Mouse (Mus musculus) liver, embryonic 16.5 days (tissue): ENCODE measurements around the gene Hdac5. TPM values are rescaled to one million over a fixed set of nuclear protein-coding genes. Genes with fewer than 3 reads are reported as not detected.

ENCODE experiments used
- ATAC-seq: fragments of 200-750 bp; cut with Nextera tagmentation; 2 replicates; pipeline ENCODE4 v1.8.0; 2017; ENCODE audit warnings: low read depth, mild to moderate bottlenecking, moderate number of reproducible peaks, moderate library complexity
- H3K27ac ChIP-seq: fragments of 300-500 bp; sonication (generic); 2 replicates; pipeline ENCODE4 v1.5.1; 2014; ENCODE audit warnings: mild to moderate bottlenecking, low read length
- H3K27me3 ChIP-seq: fragments of 300-500 bp; sonication (generic); 2 replicates; pipeline ENCODE4 v1.6.1; 2014; ENCODE audit warnings: low read depth, low read length, mixed read lengths; ENCODE audit not compliant: control insufficient read depth, insufficient read depth
- H3K36me3 ChIP-seq: fragments of 300-500 bp; sonication (generic); 2 replicates; pipeline ENCODE4 v1.6.1; 2014; ENCODE audit warnings: mild to moderate bottlenecking; ENCODE audit not compliant: control insufficient read depth, insufficient read depth
- H3K4me1 ChIP-seq: fragments of 300-500 bp; sonication (generic); 2 replicates; pipeline ENCODE4 v1.6.1; 2014; ENCODE audit warnings: low read depth, low read length, mixed read lengths; ENCODE audit not compliant: control insufficient read depth
- H3K4me2 ChIP-seq: fragments of 300-500 bp; sonication (generic); 2 replicates; pipeline ENCODE4 v1.6.1; 2014; ENCODE audit warnings: low read depth, low read length, mixed read lengths
- H3K4me3 ChIP-seq: fragments of 300-500 bp; sonication (generic); 2 replicates; pipeline ENCODE4 v1.5.1; 2014; ENCODE audit warnings: low read depth, mild to moderate bottlenecking, low read length
- H3K9ac ChIP-seq: fragments of 300-500 bp; sonication (generic); 2 replicates; pipeline ENCODE4 v1.6.1; 2014; ENCODE audit warnings: low read depth, low read length
- H3K9me3 ChIP-seq: fragments of 300-500 bp; sonication (generic); replicated peaks from 2 replicates; pipeline ENCODE4 v1.6.1; 2016; ENCODE audit warnings: low read length; ENCODE audit not compliant: control insufficient read depth
- WGBS: fragments of 180-500 bp; shearing (Covaris S2); extraction: QIAGEN DNeasy Blood & Tissue Kit; methylation state at CpG from one replicate; pipeline ENCODE4 v1.1.7; 2014; ENCODE audit not compliant: insufficient replicate concordance; 5-methylcytosine and 5-hydroxymethylcytosine counted together
- polyA plus RNA-seq: library from polyadenylated mRNA; unstranded; fragments of >200 nt; fragmentation: Nextera tagmentation; extraction: Ambion mirVana; gene quantifications from 2 replicates; pipeline ENCODE4 v1.2.1, GENCODE M21; 2015

Gene Hdac5
- polyA plus RNA-seq, 1 experiment from 2014 or later: 20.4 TPM

DNA sequence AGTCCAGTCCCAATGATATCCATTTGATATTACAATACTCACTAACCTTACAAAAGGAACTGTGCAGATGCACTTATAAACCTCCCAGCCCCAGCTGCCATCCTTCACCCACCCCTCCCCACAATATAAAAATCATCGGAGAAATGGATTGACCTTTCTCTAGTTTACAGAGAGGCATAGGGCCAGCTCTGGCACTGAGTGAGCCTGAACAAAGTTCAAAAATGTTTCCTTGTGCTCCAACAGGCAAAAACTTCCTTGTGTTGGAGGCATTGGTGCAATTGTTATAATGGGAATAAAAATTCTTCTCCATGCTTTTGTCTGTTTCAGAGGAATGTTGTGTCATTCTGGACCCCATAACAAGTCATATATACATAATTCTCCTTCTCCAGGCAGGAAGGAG is 43.7 kb downstream of the Hdac5 start:
- Histone ChIP-seq H3K27ac (no peak overlapping the region), H3K4me1 (peaks cover 36% of the 10 kb centered on the region)

GRCm38 (mm10) chr11:102185677-102186076 is 44.3 kb downstream of the Hdac5 start:
- no peak overlapping the region for H3K9ac ChIP-seq
- H3K4me3 ChIP-seq: peak overlapping the region; percentile 91
- no peak for ATAC-seq
- H3K4me1 ChIP-seq: peaks cover 31% of the 10 kb centered on the region
- H3K4me2 ChIP-seq: peak overlapping the region; percentile 86
- H3K27me3 ChIP-seq: no peaks in the 10 kb centered on the region
- no peaks in the 10 kb centered on the region for H3K9me3 ChIP-seq
- WGBS: 42% methylated on average over 3 of the region's 3 CpGs
- peaks cover 8% of the 10 kb centered on the region; the same call in 1 of the 2 replicates for H3K36me3 ChIP-seq
- no peak overlapping the region for H3K27ac ChIP-seq

More for the DNA sequence above, 43.7 kb downstream of the Hdac5 start:
- no peak overlapping the region for H3K4me2 ChIP-seq
- H3K9ac ChIP-seq: no peak overlapping the region
- H3K36me3 ChIP-seq: peaks cover 6% of the 10 kb centered on the region; the same call in 1 of the 2 replicates
- H3K4me3 ChIP-seq: no peak overlapping the region
- no peak for ATAC-seq
- H3K9me3 ChIP-seq: no peaks in the 10 kb centered on the region
- 61% methylated on average over 1 of the region's 1 CpGs for WGBS
- H3K27me3 ChIP-seq: no peaks in the 10 kb centered on the region

DNA sequence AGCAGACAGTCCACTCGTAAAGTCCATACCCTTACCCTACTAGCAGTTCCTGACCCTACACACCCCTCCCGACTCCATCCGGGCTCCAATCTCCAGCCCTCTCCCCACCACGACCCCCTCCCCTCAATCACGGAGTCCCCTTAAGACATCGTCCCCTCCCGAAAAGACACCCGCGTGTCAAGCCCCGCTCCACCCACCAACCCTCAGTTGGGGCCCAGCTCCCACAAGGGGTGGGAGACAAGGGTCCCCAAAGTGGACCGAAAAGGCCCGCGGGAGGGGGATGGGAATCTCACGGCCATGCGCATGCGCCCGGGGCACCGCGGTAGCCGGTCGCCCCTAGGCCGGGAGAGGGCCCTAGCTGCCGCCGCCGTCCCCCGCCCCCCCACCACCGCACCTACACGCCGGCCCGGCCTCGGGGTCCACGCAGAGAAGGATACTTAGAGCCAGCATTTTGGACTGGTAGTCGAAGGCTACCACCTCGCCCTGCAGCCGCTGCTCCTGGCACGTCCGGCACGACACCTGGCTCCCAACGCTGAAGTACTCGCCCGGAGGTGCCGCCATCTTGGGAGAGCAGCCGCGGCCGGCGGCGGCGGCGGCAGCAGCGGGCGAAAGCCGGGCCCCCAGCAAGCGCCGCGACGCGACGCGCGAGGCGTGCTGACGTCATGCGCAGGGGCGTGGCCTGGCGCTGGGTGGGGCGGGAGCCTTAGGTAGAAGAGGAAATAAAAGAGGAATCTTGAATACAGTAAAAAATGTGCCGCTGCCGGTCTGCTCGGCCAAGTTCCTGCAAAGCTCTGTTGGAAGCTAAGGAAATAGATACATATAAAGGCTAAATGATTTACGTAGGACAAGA is 45.1 kb downstream of the Hdac5 start, which contains the start of gene Lsm12:
TSS of gene Lsm12 (minus strand) at position 651 of the 850 bp plus-strand sequence.
- peak; percentile 86 for ATAC-seq
- Histone ChIP-seq H3K9ac (peak within 1 kb of the TSS; percentile 94), H3K9me3 (no peaks in the 10 kb centered on the region), H3K4me3 (peak within 1 kb of the TSS; percentile 91), H3K27me3 (no peaks in the 10 kb centered on the region), H3K4me2 (peak within 1 kb of the TSS; percentile 86), H3K36me3 (peaks cover 8% of the 10 kb centered on the region; the same call in 1 of the 2 replicates), H3K27ac (peak within 1 kb of the TSS; percentile 90), H3K4me1 (peaks cover 23% of the 10 kb centered on the region)
- WGBS: under 1% methylated on average over 70 of the region's 70 CpGs

DNA sequence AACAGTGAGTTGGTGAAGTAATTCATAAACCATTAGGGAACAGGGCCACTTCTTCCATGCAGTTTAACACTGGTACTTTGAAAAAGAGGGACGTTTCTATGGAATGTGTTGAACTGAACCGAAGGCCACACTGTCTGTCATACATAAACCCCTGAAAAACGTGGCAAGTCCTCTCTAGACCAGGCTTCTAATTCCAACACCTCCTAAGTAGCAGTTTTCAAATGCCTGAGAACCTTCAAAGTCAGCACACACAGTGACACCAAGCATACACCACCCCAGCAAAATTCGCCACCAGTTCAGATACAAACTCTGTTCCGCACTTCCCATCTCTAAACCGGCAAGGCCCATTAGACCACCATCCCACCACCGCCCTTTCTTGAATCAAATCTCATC is 45.7 kb downstream of the Hdac5 start:
- H3K27ac ChIP-seq: peak overlapping the region; percentile 90
- 5% methylated on average over 7 of the region's 7 CpGs for WGBS
- H3K4me3 ChIP-seq: peak overlapping the region; percentile 91
- peaks cover 10% of the 10 kb centered on the region for H3K36me3 ChIP-seq
- H3K4me1 ChIP-seq: peaks cover 17% of the 10 kb centered on the region
- ATAC-seq: no peak
- no peaks in the 10 kb centered on the region for H3K27me3 ChIP-seq
- H3K9ac ChIP-seq: peak overlapping the region; percentile 94
- no peaks in the 10 kb centered on the region for H3K9me3 ChIP-seq
- peak overlapping the region; percentile 86 for H3K4me2 ChIP-seq

DNA sequence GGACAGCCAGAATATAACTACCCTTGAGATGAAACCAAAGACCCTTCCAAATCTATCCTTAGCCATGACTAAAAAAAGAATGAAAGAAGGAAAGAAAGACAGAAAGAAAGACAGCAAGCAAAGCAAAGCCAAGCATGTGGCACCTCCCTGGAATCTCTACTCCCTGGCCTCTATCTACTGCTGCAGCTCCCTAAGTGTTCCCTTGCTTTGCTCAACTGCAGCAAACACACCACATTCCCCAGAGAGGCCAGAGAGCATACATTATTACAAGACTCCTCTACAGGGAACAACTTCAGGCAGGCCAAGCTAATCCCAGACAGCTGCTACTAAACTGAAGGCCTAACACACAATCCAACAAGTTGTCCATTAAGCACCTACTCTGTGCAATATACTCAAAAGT is 50.1 kb downstream of the Hdac5 start:
- H3K27me3 ChIP-seq: no peaks in the 10 kb centered on the region
- no peak overlapping the region for H3K9ac ChIP-seq
- peaks cover 11% of the 10 kb centered on the region for H3K36me3 ChIP-seq
- no peak for ATAC-seq
- H3K4me2 ChIP-seq: no peak overlapping the region
- peaks cover 11% of the 10 kb centered on the region for H3K4me1 ChIP-seq
- H3K9me3 ChIP-seq: no peaks in the 10 kb centered on the region
- no peak overlapping the region for H3K27ac ChIP-seq
- no peak overlapping the region for H3K4me3 ChIP-seq

DNA sequence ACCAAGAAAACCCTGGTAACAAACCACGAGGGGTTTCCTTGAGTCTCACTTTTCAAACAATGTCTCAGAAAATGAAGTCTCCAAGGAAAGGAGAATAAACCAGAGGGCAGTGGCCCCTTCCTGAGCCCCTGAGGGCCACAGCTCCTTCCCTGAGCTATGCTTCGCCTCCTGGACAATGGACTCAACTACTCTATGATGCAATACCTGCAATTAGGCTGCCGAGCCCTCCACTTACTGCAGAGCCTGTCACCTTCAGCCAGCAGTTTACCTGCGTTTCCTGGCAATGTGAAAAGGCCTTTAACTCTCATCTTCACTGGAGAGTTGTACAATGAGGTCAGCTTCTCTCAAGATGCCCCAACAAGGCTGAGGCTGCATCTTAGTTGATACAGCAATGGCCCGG is 61.3 kb downstream of the Hdac5 start:
- Histone ChIP-seq H3K4me2 (no peak overlapping the region), H3K4me1 (peaks cover 13% of the 10 kb centered on the region), H3K9me3 (no peaks in the 10 kb centered on the region), H3K9ac (no peak overlapping the region), H3K36me3 (peaks cover 11% of the 10 kb centered on the region), H3K27me3 (no peaks in the 10 kb centered on the region), H3K4me3 (no peak overlapping the region), H3K27ac (no peak overlapping the region)
- 63% methylated on average over 5 of the region's 5 CpGs for WGBS
- 0 out of 2 replicates have a peak, but pooled peaks have one; percentile 41 for ATAC-seq

DNA sequence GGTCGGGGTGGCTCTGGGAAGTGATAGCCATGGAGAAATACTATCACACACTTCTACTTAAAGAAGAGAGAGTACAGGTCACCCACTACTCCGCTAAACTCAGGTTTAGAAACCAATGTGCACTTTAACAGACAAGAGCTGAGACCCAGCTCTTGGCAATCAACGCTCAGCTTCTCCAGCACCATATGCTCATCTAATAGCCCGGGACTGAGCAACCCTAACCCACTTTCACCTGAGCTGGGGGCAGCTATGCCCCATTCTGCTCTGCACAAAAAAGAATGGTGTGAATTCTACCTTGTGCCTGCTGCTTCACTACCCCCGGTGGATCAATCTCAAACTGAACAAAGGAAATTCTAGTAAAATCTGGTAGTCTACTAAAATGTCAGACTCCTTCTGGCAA is 62.4 kb downstream of the Hdac5 start:
- no peak for ATAC-seq
- Histone ChIP-seq H3K27me3 (no peaks in the 10 kb centered on the region), H3K36me3 (peaks cover 16% of the 10 kb centered on the region), H3K4me3 (no peak overlapping the region), H3K4me1 (peaks cover 13% of the 10 kb centered on the region), H3K27ac (no peak overlapping the region), H3K9ac (no peak overlapping the region), H3K4me2 (no peak overlapping the region), H3K9me3 (no peaks in the 10 kb centered on the region)
- WGBS: 84% methylated on average over 5 of the region's 5 CpGs

DNA sequence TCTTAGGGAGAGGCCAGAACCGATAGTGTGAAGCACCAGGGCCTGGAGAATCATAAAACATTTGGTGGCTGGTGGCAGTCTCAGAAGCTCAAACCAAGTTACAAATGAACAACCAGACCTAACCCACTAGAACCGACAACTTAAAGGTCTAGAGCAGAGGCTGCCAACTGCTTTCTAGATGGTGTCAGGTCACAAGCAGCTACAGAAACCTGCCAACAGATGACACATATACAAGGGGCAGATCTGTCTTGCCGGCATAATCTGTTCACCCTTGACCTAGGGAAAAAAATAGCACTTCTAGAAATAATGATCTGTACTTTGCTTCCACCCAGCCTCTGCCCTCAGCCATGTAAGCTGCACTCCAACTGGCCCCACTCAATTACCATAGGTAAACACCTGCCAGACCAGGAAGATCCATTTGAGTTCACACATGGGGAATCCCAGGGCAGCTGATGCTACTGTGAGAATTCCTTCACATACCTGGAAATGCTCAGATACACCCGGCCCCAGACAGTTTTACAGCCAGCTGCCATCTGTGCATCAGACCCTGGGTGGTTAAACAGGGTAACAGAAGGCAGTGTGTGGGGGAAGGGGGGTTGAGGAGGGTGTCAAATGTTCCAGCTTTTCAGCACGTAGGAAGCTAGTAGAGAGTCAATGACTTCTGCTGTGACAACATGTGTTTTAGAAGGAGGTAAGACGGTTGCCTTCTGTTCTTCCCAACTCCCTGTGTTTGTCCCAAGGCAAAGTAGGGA is 63.8 kb downstream of the Hdac5 start:
- ATAC-seq: peak; percentile 67
- peaks cover 16% of the 10 kb centered on the region for H3K36me3 ChIP-seq

DNA sequence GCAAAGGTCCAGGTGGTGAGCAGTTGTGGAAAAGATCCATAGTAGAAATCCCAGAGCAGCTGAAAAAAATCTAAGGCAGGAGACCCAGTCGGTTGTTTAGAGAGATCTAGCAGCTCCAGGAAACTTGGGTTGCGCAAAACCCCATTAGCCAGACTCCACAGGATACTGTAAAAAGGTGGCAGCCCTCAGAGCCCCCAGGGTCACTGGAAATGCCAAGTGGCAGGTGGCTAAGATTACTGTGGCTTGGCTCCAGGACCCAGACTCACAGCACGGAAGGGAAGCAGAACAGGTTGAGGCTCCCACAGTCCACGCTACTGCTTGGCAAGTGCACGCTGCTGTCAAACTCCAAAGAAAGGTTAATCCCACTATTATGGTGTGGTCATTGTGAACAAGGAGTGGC is 70.2 kb downstream of the Hdac5 start:
- H3K36me3 ChIP-seq: peaks cover 5% of the 10 kb centered on the region
- no peak overlapping the region for H3K4me2 ChIP-seq
- H3K4me3 ChIP-seq: no peak overlapping the region
- H3K27me3 ChIP-seq: no peaks in the 10 kb centered on the region
- no peak overlapping the region for H3K9ac ChIP-seq
- 67% methylated on average over 5 of the region's 5 CpGs for WGBS
- H3K27ac ChIP-seq: no peak overlapping the region
- no peak for ATAC-seq
- H3K9me3 ChIP-seq: no peaks in the 10 kb centered on the region
- H3K4me1 ChIP-seq: peaks cover 8% of the 10 kb centered on the region

More for the DNA sequence above, 63.8 kb downstream of the Hdac5 start:
- no peak overlapping the region for H3K9ac ChIP-seq
- 64% methylated on average over 6 of the region's 6 CpGs for WGBS
- no peak overlapping the region for H3K4me2 ChIP-seq
- peaks cover 13% of the 10 kb centered on the region for H3K4me1 ChIP-seq
- H3K4me3 ChIP-seq: no peak overlapping the region
- no peaks in the 10 kb centered on the region for H3K9me3 ChIP-seq
- H3K27ac ChIP-seq: 0 out of 2 replicates have a peak overlapping the region, but pooled peaks have one; percentile 16
- H3K27me3 ChIP-seq: no peaks in the 10 kb centered on the region
